Mouse (Mus musculus) midbrain, embryonic 16.5 days (tissue): ENCODE measurements around the gene Anks1b. TPM values are rescaled to one million over a fixed set of nuclear protein-coding genes. Genes with fewer than 3 reads are reported as not detected.

Source experiments
- ATAC-seq: fragments of 200-750 bp; cut with Nextera tagmentation; 2 replicates; pipeline ENCODE4 v1.8.0; 2017; ENCODE audit warnings: moderate TSS enrichment
- H3K27ac ChIP-seq: fragments of 300-500 bp; sonication (generic); 2 replicates; pipeline ENCODE4 v1.5.1; 2014; ENCODE audit warnings: mild to moderate bottlenecking, low read length, mixed read lengths
- H3K27me3 ChIP-seq: fragments of 300-500 bp; sonication (generic); 2 replicates; pipeline ENCODE4 v1.6.1; 2014; ENCODE audit warnings: low read depth, low read length, mixed read lengths; ENCODE audit not compliant: control insufficient read depth, insufficient read depth
- H3K36me3 ChIP-seq: fragments of 300-500 bp; sonication (generic); 2 replicates; pipeline ENCODE4 v1.6.1; 2014; ENCODE audit warnings: mild to moderate bottlenecking, low read length, moderate library complexity, mixed read lengths; ENCODE audit not compliant: control insufficient read depth, insufficient read depth
- H3K4me1 ChIP-seq: fragments of 300-500 bp; sonication (generic); 2 replicates; pipeline ENCODE4 v1.6.1; 2014; ENCODE audit warnings: mild to moderate bottlenecking, low read length, mixed read lengths; ENCODE audit not compliant: control insufficient read depth, insufficient read depth
- H3K4me2 ChIP-seq: fragments of 300-500 bp; sonication (generic); 2 replicates; pipeline ENCODE4 v1.6.1; 2014; ENCODE audit warnings: mild to moderate bottlenecking, low read length, mixed read lengths
- H3K4me3 ChIP-seq: fragments of 300-500 bp; sonication (generic); 2 replicates; pipeline ENCODE4 v1.5.1; 2014; ENCODE audit warnings: low read depth, mild to moderate bottlenecking, low read length, moderate library complexity, mixed read lengths
- H3K9ac ChIP-seq: fragments of 300-500 bp; sonication (generic); 2 replicates; pipeline ENCODE4 v1.6.1; 2014; ENCODE audit warnings: low read depth, low read length, mixed read lengths
- H3K9me3 ChIP-seq: fragments of 300-500 bp; sonication (generic); replicated peaks from 2 replicates; pipeline ENCODE4 v1.6.1; 2014; ENCODE audit warnings: mild to moderate bottlenecking, low read length, mixed read lengths; ENCODE audit not compliant: control insufficient read depth, poor library complexity, severe bottlenecking
- WGBS: fragments of 180-500 bp; shearing (Covaris S2); extraction: QIAGEN DNeasy Blood & Tissue Kit; methylation state at CpG from one replicate; pipeline ENCODE4 v1.1.7; 2014; 5-methylcytosine and 5-hydroxymethylcytosine counted together
- polyA plus RNA-seq: library from polyadenylated mRNA; unstranded; fragments of >200 nt; fragmentation: Nextera tagmentation; extraction: Ambion mirVana; gene quantifications from 2 replicates; pipeline ENCODE4 v1.2.1, GENCODE M21; 2015

The Anks1b gene
- polyA plus RNA-seq, 1 experiment from 2014 or later, result 94.3 TPM

GRCm38 (mm10) chr10:90863881-90864598, 990.7 kb downstream of the Anks1b start:
- H3K36me3 ChIP-seq, result no peaks in the 10 kb centered on the region
- no peak overlapping the region for H3K9ac ChIP-seq
- H3K4me3 ChIP-seq, result no peak overlapping the region
- WGBS, result 12% methylated on average over 10 of the region's 10 CpGs
- no peak overlapping the region for H3K27ac ChIP-seq
- ATAC-seq, result no peak
- H3K4me1 ChIP-seq, result peaks cover 14% of the 10 kb centered on the region
- H3K9me3 ChIP-seq, result no peaks in the 10 kb centered on the region
- no peaks in the 10 kb centered on the region for H3K27me3 ChIP-seq
- no peak overlapping the region for H3K4me2 ChIP-seq

DNA sequence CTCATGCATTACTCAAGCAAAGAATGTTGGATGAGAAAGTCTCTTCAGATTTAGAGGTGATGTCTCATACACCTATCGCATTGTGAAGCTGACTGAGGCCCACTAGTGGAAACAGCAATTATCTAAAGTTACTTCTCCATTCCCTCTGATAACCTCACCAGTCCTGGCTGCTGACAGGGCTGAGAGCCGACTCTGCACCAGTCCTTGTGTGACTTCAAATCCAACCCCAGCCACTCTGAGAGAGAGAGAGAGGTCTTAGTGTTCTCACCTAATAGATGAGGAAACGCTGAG, 991.2 kb downstream of the Anks1b start:
- Histone ChIP-seq H3K4me2 (no peak overlapping the region), H3K9ac (no peak overlapping the region), H3K4me1 (peaks cover 14% of the 10 kb centered on the region), H3K36me3 (no peaks in the 10 kb centered on the region), H3K27me3 (no peaks in the 10 kb centered on the region), H3K27ac (no peak overlapping the region), H3K9me3 (no peaks in the 10 kb centered on the region), H3K4me3 (no peak overlapping the region)
- 25% methylated on average over 3 of the region's 3 CpGs for WGBS
- ATAC-seq, result no peak

DNA sequence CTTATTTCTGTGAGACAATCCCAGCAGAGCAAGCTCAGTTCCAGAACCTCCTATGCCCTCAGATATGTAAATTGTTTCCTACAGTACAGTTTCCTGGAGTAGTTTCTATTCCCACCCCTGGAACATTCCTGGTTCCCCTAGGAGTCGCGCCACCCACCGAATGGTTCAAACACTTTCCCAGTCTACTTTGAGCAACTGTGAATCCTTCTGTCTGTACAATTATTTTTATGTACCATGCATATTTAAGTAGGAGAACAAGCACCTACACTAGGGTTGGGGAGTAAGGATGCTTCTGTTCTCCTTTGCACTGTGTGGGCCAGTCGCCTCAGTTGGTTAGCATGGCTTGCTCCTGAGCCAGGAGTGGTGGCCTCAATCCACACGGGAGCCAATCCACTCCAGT, 999.9 kb downstream of the Anks1b start:
- H3K4me3 ChIP-seq, result no peak overlapping the region
- H3K27me3 ChIP-seq, result no peaks in the 10 kb centered on the region
- no peaks in the 10 kb centered on the region for H3K36me3 ChIP-seq
- ATAC-seq, result no peak
- 89% methylated on average over 5 of the region's 5 CpGs for WGBS
- no peaks in the 10 kb centered on the region; the same call in 1 of the 2 replicates for H3K9me3 ChIP-seq
- no peak overlapping the region for H3K4me2 ChIP-seq
- no peaks in the 10 kb centered on the region for H3K4me1 ChIP-seq
- H3K9ac ChIP-seq, result no peak overlapping the region
- no peak overlapping the region for H3K27ac ChIP-seq

- Histone ChIP-seq H3K27me3 (no peaks in the 10 kb centered on the region), H3K27ac (no peak overlapping the region), H3K9ac (no peak overlapping the region), H3K9me3 (no peaks in the 10 kb centered on the region; the same call in 1 of the 2 replicates), H3K4me1 (no peaks in the 10 kb centered on the region), H3K36me3 (no peaks in the 10 kb centered on the region), H3K4me2 (no peak overlapping the region), H3K4me3 (no peak overlapping the region)
- no peak for ATAC-seq
- WGBS, result 81% methylated on average over 3 of the region's 3 CpGs
Observed at GRCm38 (mm10) chr10:90874166-90874565, 1000.9 kb downstream of the Anks1b start.

DNA sequence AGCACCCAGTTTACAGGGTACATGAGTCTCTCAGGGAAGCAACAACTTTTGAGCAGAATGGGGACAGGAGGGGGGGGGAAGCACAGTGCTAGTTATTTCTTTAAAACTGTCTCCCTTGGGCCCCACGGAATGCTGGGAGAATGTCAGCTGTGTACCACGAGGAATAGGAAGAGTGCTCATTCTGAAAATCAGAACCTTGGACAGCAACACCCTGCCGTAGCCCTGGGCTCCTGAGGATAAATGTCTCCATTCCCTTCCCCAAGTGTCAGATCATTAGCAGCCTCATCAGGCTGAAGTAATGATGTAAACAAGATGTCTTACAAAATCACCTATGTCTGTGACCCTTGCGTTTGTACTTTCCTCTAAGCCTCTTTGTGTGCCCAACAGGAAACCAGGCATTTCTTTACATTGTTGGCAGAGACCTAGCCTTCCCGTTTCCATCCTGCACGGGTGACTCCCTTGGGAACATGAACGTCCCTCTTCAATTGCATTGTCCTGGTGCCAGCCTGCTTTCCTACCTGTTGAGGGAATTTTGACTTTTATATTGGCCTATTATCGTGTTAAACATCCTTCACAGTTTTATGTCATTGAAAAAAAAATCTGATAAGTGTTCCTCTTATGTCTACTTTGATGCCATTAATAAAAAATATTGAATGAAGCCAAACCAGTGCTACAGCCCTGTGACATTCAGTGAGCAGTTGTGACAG, 1007.7 kb downstream of the Anks1b start:
- ATAC-seq, result no peak
- Histone ChIP-seq H3K27ac (no peak overlapping the region), H3K4me2 (no peak overlapping the region), H3K4me1 (no peaks in the 10 kb centered on the region), H3K27me3 (no peaks in the 10 kb centered on the region), H3K9ac (no peak overlapping the region), H3K9me3 (no peaks in the 10 kb centered on the region), H3K4me3 (no peak overlapping the region), H3K36me3 (no peaks in the 10 kb centered on the region)
- 31% methylated on average over 8 of the region's 8 CpGs for WGBS

DNA sequence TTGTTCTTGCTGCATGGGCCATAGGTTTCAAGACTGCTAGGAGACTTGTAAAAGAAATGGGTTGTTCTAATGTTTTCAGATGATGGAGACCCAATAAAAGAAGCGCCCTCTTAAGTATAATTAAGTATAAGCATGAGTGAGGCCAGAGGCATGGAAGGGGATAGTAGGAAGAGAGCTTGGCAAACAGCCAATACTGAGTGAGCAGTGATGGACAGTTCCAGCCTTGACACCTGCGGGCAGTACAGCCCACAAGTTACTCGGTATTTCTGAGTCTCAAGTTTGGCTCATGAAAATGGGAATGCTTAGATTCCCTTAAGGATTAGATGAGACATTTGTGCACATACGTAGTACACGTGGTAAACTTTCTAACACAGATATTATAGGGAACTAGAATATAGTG, 1016.3 kb downstream of the Anks1b start:
- no peak for ATAC-seq
- 79% methylated on average over 5 of the region's 5 CpGs for WGBS
- Histone ChIP-seq H3K4me1 (peaks cover 7% of the 10 kb centered on the region), H3K4me2 (no peak overlapping the region), H3K4me3 (no peak overlapping the region), H3K27ac (no peak overlapping the region), H3K9me3 (no peaks in the 10 kb centered on the region; the same call in 1 of the 2 replicates), H3K9ac (no peak overlapping the region), H3K36me3 (no peaks in the 10 kb centered on the region), H3K27me3 (no peaks in the 10 kb centered on the region)

DNA sequence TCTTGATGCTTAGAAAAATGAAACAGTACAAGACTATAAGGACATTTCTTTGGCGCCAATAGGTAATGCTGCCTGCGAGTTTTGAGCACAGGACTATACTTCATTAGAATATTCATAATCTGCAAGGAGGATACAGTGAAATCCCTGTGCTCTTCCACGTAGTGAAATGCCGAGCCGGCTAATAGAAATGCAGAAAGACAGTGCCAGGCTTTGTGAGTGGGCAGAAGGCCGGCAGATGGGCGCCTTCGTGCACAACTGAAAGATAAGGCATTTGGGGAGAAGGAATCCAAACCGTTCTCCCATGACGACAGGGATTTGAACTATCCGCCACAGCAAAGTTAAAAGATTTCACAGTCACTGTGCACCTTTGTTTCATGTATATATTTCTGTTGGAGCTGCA, 1019.4 kb downstream of the Anks1b start:
- H3K4me2 ChIP-seq, result 0 out of 2 replicates have a peak overlapping the region, but pooled peaks have one; percentile 15
- H3K27me3 ChIP-seq, result no peaks in the 10 kb centered on the region
- H3K9me3 ChIP-seq, result no peaks in the 10 kb centered on the region
- H3K27ac ChIP-seq, result peak overlapping the region; percentile 68
- WGBS, result 45% methylated on average over 11 of the region's 11 CpGs
- ATAC-seq, result 0 out of 2 replicates have a peak, but pooled peaks have one; percentile 75
- H3K36me3 ChIP-seq, result no peaks in the 10 kb centered on the region
- H3K4me3 ChIP-seq, result no peak overlapping the region
- H3K9ac ChIP-seq, result 0 out of 2 replicates have a peak overlapping the region, but pooled peaks have one; percentile 10
- peaks cover 6% of the 10 kb centered on the region for H3K4me1 ChIP-seq

DNA sequence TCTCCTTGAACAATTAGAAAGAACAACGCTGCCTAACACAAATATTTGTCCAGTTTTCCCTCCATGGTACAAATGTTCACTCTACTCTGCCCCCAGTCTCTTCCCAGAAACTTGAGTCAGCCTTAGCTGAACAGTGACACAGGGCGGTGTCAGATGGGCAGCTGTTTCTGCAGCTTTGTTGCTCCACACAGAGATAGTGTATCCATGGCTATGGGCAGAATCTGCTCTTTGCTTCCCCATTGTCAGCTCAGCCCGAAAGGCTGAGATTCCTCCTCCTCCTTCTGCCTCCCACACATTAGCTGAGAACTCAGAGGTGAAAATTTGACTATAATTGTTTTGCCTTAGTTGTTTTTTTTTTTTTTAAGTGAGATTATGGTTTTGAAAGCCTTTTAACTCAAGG, 1024.6 kb downstream of the Anks1b start:
- Histone ChIP-seq H3K9ac (no peak overlapping the region), H3K4me3 (no peak overlapping the region), H3K27me3 (no peaks in the 10 kb centered on the region), H3K36me3 (no peaks in the 10 kb centered on the region), H3K4me2 (no peak overlapping the region), H3K27ac (no peak overlapping the region), H3K9me3 (no peaks in the 10 kb centered on the region), H3K4me1 (peaks cover under 1% of the 10 kb centered on the region; the same call in 1 of the 2 replicates)
- ATAC-seq, result no peak
- WGBS, result 79% methylated on average over 3 of the region's 3 CpGs

DNA sequence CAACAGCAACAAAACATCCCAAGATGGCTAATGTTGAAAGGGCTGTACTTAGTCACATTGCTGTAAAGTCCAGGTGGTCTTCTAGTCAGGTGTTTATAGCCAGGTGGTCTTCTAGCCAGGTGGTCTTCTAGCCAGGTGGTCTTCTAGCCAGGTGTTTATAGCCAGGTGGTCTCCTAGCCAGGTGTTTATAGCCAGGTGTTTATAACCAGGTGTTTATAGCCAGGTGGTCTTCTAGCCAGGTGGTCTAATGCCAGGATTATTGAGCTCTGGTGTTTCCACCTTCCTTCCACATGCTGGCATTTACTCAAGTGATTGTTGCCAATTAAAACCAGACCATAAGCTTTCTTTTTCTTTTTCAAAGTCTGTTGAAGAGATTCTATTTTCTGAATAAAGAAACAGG, 1030.9 kb downstream of the Anks1b start:
- Histone ChIP-seq H3K27ac (no peak overlapping the region), H3K4me3 (no peak overlapping the region), H3K4me1 (peaks cover 3% of the 10 kb centered on the region), H3K9me3 (no peaks in the 10 kb centered on the region), H3K4me2 (no peak overlapping the region), H3K27me3 (no peaks in the 10 kb centered on the region), H3K9ac (no peak overlapping the region), H3K36me3 (no peaks in the 10 kb centered on the region)
- ATAC-seq, result no peak
